10 mouse cellular contexts compared by ENCODE assay signal in the genomic region with DNA sequence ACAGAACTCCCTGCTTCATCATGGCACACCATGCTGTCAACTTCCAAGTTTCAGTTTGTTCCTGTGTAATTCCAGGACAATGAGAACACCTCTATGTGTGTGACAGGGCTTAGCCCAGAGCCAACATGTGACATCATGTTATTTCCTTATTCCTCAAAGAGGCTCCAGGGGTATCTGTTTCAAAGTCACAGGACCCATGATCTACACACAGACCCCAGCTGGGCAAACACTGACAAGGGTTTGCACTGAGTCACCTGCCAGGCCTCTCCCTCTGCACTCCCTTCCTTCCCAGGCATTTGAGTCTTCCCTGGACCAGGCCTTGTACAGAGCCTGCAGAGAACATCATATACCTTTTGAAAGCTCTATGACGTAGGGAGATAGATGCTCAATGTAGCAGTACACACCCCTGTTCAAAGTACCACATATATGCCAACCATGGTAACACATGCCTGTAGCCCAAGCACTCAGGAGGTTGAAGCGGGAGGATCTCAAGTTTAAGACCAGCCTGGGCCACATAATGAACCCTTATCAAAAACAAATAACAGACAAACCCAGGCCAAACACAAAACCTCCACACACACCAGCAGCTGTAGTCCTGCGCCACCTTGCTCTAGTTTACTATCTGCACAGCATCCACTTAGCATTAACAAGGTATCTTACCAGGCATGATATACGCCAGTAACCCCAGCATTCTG. TPM values are rescaled to one million over a fixed set of nuclear protein-coding genes. Genes with fewer than 3 reads are reported as not detected.
A peak's percentile ranks its signal among the peaks of the same experiment; 100 is the strongest.
DNase-seq lines count a peak whose midpoint lies in the region; ATAC-seq and TF ChIP-seq lines count a peak whose summit lies in the region.
"Had no signal": no experiment of that assay in that cellular context is flagged by ENCODE, and none has a peak within 500 bp of the region (broad histone marks: within the 10 kb centered on the region; RNA-seq: fewer than 3 reads in every experiment).

TSS of gene Nupr1 (minus strand) at position 38 of the 695 bp plus-strand sequence.

- WGBS in kidney, postnatal 0 days: 95% methylated on average over 4 of the region's 4 CpGs
- WGBS in intestine, embryonic 16.5 days: 77% methylated on average over 4 of the region's 4 CpGs

- H3K4me2 ChIP-seq in kidney, postnatal 0 days (ENCODE audit: low read length): no peak within 1 kb of the TSS
- H3K4me2 ChIP-seq in intestine, embryonic 16.5 days (ENCODE audit: low read depth, low read length): no peak within 1 kb of the TSS
- H3K4me2 ChIP-seq: neural tube, embryonic 12.5 days had no signal

- no peak within 1 kb of the TSS for H3ac ChIP-seq in C2C12 (ENCODE audit: control insufficient read depth, insufficient read length, low read depth)

- H3K27ac ChIP-seq in kidney, postnatal 0 days: no peak within 1 kb of the TSS
- H3K27ac ChIP-seq in ES-Bruce4 (ENCODE audit: insufficient read depth, low read length): no peak within 1 kb of the TSS
- H3K27ac ChIP-seq in intestine, embryonic 16.5 days (ENCODE audit: low read length): peak within 1 kb of the TSS; percentile 50
- H3K27ac ChIP-seq: neural tube, embryonic 12.5 days had no signal

- no peaks in the 10 kb centered on the region for H3K27me3 ChIP-seq in kidney, postnatal 0 days (ENCODE audit: insufficient read depth, low read length)
- H3K27me3 ChIP-seq in C2C12 (ENCODE audit: control insufficient read depth, insufficient read depth, insufficient read length) (no peaks in the 10 kb centered on the region), ES-Bruce4 (ENCODE audit: control insufficient read depth, insufficient read depth, low read length, poor library complexity, severe bottlenecking) (no peaks in the 10 kb centered on the region)
- H3K27me3 ChIP-seq in intestine, embryonic 16.5 days (replicated peaks; ENCODE audit: control insufficient read depth, insufficient read depth, low read length): no peaks in the 10 kb centered on the region

- no peaks in the 10 kb centered on the region for H3K79me2 ChIP-seq in C2C12 (ENCODE audit: control insufficient read depth, insufficient read depth)

- no peaks in the 10 kb centered on the region for H3K79me3 ChIP-seq in C2C12 (ENCODE audit: low read depth)

- no peak for TF ChIP-seq EP300 in ES-Bruce4 (IDR thresholded peaks at IDR 0.05; ENCODE audit: insufficient read depth, low read depth, low read length)

- DNase-seq in kidney, postnatal 0 days (ENCODE audit: low spot score): no peak
- DNase-seq in kidney, adult 18-20 months: no peak
- no peak for DNase-seq in spleen, postnatal 14 days (ENCODE audit: low spot score in 2 of 2)
- no peak for DNase-seq in cerebellum, adult 11 months
- no peak for DNase-seq in thymus, postnatal 25 days

- H3K9ac ChIP-seq in kidney, postnatal 0 days (ENCODE audit: low read depth, low read length): no peak within 1 kb of the TSS
- H3K9ac ChIP-seq in ES-Bruce4 (ENCODE audit: low read depth, poor library complexity, severe bottlenecking): no peak within 1 kb of the TSS
- H3K9ac ChIP-seq in intestine, embryonic 16.5 days (ENCODE audit: low read depth, low read length): no peak within 1 kb of the TSS
- H3K9ac ChIP-seq: neural tube, embryonic 12.5 days had no signal

- no peaks in the 10 kb centered on the region for H3K36me3 ChIP-seq in kidney, postnatal 0 days (ENCODE audit: insufficient read depth, low read length)
- H3K36me3 ChIP-seq in C2C12 (ENCODE audit: control insufficient read depth, insufficient read depth) (no peaks in the 10 kb centered on the region), ES-Bruce4 (ENCODE audit: control insufficient read depth, insufficient read depth, low read length, poor library complexity, severe bottlenecking) (no peaks in the 10 kb centered on the region)
- no peaks in the 10 kb centered on the region for H3K36me3 ChIP-seq in intestine, embryonic 16.5 days (ENCODE audit: control insufficient read depth, insufficient read depth, low read length)
- H3K36me3 ChIP-seq: neural tube, embryonic 12.5 days had no signal

- 0 out of 2 replicates have a peak, but pooled peaks cover 5% of the 10 kb centered on the region for H3K4me1 ChIP-seq in kidney, postnatal 0 days (replicated peaks; ENCODE audit: insufficient read depth, low read length)
- H3K4me1 ChIP-seq in ES-Bruce4 (ENCODE audit: control insufficient read depth, insufficient read depth, low read length): peaks cover 2% of the 10 kb centered on the region
- peaks cover 10% of the 10 kb centered on the region; the same call in 1 of the 2 replicates for H3K4me1 ChIP-seq in intestine, embryonic 16.5 days (ENCODE audit: control insufficient read depth, insufficient read depth, low read length)
- H3K4me1 ChIP-seq: neural tube, embryonic 12.5 days had no signal

- H3K4me3 ChIP-seq in kidney, postnatal 0 days (replicated peaks; ENCODE audit: low read depth, low read length): no peak within 1 kb of the TSS
- H3K4me3 ChIP-seq in C2C12 (ENCODE audit: insufficient read depth, poor library complexity, severe bottlenecking): no peak within 1 kb of the TSS
- H3K4me3 ChIP-seq in ES-Bruce4 (ENCODE audit: low read depth, low read length): no peak within 1 kb of the TSS
- H3K4me3 ChIP-seq in intestine, embryonic 16.5 days (ENCODE audit: low read length): no peak within 1 kb of the TSS
- H3K4me3 ChIP-seq: neural tube, embryonic 12.5 days had no signal

- TF ChIP-seq POLR2A in ES-Bruce4 (IDR thresholded peaks at IDR 0.05; ENCODE audit: insufficient read depth, low read length): no peak

- ATAC-seq in kidney, postnatal 0 days (replicated peaks; ENCODE audit: low FRiP score, low read depth): no peak
- ATAC-seq in intestine, embryonic 16.5 days: peak; percentile 59
- ATAC-seq: forebrain, embryonic 16.5 days had no signal

- no peaks in the 10 kb centered on the region for H3K9me3 ChIP-seq in kidney, postnatal 0 days (replicated peaks; ENCODE audit: low read length)
- no peaks in the 10 kb centered on the region for H3K9me3 ChIP-seq in ES-Bruce4 (replicated peaks; ENCODE audit: control insufficient read depth, insufficient read depth, low read length, poor library complexity, severe bottlenecking)
- no peaks in the 10 kb centered on the region for H3K9me3 ChIP-seq in intestine, embryonic 16.5 days (ENCODE audit: control insufficient read depth, low read length)
- H3K9me3 ChIP-seq: neural tube, embryonic 12.5 days had no signal

- TF ChIP-seq CTCF in kidney, postnatal 0 days (IDR thresholded peaks at IDR 0.05; ENCODE audit: low read depth): no peak
- TF ChIP-seq CTCF in C2C12 (IDR thresholded peaks at IDR 0.05; ENCODE audit: control insufficient read depth, insufficient read depth, insufficient read length): no peak
- TF ChIP-seq CTCF in ES-Bruce4 (IDR thresholded peaks at IDR 0.05; ENCODE audit: low read depth, low read length): no peak

TF ChIP-seq in C2C12, 6 proteins besides CTCF, POLR2A, EP300 and RAD21:
- TF ChIP-seq MYOD1 (IDR thresholded peaks at IDR 0.05; ENCODE audit: control insufficient read depth, insufficient read length, low read depth) (peak; percentile 9), CEBPB (IDR thresholded peaks at IDR 0.05; ENCODE audit: low read depth) (no peak)

RNA-seq across cellular contexts. Expression of gene Nupr1, which starts in this region (rescaled TPM):
- 24.5 and 24.8 TPM in 2 replicates for polyA plus RNA-seq in kidney, postnatal 0 days (2015; fragmentation: Nextera tagmentation; extraction: Ambion mirVana)
- polyA plus RNA-seq in C2C12 (2012; fragmentation: generic; extraction: Trizol) (49.9 TPM), ES-Bruce4 (2011; ENCODE audit: insufficient read depth, insufficient read length, low read depth, missing spikeins) (13.6 and 14.1 TPM in 2 replicates)
- 70.8 and 73.3 TPM in 2 replicates for polyA plus RNA-seq in intestine, embryonic 16.5 days (2015; fragmentation: Nextera tagmentation; extraction: Ambion mirVana)
